Mouse (Mus musculus): ENCODE data around the gene Zswim5.
A peak's percentile ranks its signal among the peaks of the same experiment; 100 is the strongest.
"Not testable (repeated sequence)": the region's sequence is repeated elsewhere in the genome, so short reads cannot be mapped to it uniquely, and the experiment has no call there.

Zswim5 gene

DNA sequence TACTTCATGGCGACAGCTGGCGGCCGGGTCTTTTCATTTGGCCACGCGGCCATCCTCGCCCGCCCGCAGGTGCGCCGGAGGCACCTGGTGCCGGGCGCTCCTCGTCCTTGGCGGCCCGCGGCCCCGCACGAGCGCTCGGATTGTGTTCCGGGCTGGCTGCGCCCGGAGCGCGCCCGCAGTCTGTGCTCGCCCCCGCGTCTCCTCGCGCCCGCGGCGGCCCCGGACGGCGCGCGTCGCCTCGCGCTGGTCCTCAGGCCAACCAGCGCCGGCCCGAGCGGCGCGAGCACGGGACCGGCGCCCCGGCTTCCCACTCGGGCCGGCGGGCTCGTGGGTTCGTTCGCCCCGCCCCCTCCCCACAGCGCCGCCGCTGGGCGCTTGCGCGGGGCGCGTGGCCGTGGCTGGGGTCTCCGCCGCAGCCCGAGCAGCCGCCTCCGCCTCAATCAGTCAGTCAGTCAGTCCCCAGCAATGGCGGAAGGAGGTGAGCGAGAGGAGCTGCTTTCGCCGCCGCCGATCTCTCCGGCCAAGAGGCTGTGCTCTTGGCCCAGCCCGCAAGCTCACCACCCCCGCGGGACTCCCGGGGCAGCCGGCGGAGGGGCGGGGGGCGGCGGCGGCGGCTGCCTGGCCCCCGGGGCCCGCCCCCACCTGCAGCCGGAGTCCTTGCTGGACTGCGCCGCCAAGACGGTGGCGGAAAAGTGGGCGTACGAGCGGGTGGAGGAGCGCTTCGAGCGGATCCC is at the start of gene Zswim5:
Gene Zswim5 (plus strand): TSS at position 382 of the 734 bp plus-strand sequence.
- DNase-seq (ENCODE audit: low spot score), result peak; percentile 72

DNA sequence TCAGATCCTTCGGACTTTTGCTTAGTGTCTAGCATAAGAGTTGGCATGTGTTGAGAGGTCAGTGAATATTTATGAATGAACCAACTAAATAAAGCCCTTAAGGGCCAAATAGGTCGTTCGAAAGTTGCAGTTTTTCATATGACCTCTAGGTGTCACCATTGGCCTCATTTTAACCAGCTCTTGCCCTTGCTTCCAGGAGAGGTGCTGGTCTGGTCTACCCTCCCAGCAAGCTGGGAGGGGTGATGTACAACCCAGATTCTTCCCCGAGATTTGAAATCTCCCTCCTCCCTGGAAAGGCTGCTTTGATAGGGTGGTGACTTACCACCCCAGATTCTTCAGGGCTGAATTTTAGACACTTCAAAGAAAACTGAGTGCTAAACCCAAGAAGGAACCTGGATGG is 49.4 kb upstream of the Zswim5 start:
- DNase-seq (ENCODE audit: low spot score), result peak; percentile 51

DNA sequence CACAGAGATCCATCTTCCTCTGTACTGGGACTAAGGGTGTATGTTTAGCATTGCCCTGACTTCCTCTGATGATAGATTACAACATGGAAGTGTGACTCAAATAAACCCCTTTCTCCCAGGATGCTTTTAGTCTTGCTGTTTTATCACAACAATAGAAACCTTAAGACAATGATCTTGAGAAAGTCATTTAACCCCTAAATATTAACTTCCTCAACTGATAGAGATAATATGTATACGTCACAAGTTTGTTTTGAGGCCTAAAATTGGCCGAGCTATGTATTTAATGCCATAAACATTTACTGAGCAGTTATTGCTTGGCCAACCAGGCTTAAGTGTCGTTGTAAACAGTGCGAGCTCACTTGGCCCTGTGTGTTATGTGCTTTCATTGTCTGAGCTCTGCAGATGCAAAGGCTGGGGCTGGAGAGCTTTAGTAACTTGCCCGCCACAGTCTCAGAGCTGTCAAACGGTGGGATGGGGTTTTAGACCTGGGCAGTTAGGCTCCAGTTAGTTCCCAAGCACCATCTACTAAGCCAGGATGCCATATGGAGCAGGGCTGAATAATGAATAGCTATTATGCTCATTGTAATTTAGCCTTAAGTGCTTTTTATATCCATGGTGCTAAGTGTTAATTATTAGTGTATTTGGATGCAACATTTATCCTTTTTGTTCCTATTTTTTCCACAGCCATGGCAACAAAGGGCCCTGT is 47.7 kb upstream of the Zswim5 start:
- no peak for DNase-seq (ENCODE audit: low spot score)

DNA sequence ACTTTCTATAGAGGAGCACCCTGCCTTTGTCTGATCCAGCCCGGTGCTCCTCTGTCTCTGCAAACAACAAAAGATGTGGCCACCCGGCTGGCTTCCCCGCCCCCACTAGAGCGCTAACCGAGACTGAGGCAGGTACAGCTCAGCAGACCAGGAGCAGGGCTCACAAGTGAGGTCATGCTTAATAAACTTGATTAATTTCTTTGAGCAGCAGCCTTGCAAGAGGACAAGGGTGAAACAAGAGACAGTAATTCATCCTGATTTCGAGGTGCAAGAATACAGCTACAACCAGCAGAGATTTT is 47.2 kb upstream of the Zswim5 start:
- DNase-seq (ENCODE audit: low spot score), result no peak

DNA sequence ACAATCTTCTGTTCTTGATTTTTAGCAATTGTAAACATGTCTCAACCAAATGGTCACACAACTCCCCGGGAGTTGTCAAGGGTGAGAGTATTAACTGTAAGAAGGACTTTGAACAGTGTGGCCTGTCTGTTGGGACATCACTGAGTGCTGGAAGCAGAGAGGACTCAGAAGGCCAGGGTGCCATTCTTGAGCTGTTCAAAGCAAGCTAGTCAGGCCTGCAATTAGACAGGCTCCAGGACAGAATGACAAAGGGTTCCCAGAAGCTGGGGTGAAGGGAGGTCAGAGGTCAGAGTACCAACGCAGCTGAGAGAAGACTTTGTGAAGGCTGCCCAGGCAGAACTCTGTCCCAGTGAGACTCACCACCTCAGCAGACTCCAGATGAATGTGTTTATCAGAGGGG is 38.2 kb upstream of the Zswim5 start:
- DNase-seq (ENCODE audit: low spot score), result no peak

DNA sequence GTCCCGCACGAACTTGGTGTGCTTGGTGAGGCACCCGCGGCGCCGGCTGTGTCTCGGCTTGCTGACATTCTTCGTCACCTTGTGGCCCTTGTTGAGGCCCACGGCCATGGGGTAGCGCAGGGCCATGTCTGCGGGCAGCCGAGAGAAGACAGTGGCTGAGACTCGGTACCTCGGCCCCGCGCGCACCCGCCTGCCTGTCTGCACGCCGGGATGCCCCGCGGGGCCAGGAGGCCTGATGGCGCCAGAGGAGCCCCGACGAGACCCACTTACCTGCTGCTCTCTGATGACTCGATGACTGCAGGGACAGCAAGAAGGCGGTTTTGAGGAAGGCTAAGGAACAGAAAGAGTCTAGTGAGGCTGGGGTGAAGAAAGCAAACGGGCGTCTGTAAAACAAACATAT is 37.1 kb upstream of the Zswim5 start:
- not testable (repeated sequence) for DNase-seq (ENCODE audit: low spot score)

DNA sequence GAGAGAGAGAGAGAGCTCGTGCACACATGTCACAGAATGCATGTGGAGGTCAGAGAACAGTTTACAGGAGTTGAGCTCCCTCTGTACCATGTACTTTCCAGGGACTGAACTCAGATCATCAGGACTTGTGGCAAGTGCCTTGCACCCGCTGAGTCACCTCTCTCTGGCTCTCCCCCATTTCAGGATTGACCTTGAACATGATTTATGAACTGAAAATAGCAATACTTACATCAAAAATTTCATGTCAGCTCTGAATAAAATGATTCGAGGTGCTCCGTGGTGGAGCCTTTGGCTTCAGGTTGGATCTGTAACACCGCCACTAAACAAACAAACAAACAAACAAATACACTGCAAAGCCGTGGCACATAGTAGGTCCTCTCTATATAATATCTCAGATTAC is 36.3 kb upstream of the Zswim5 start:
- no peak for DNase-seq (ENCODE audit: low spot score)

DNA sequence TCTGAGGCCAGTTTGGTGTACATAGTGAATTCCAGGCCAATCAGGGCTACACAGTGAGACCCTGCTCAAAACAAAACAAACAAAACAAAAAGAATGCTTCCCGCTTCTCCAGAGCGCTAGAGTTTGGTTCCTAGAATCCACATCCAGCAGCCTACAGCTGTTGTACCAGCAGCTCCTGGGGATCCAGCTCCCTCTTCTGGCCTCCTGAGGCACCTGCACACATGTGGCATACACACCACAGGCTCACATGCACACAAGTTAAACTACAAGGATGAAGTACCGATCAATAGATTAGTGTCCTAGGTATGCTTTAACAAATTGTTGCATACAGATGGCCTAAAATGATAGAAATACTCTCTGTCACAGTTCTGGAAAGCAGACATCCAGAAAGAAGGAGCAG is 32.9 kb upstream of the Zswim5 start:
- DNase-seq (ENCODE audit: low spot score), result no peak

DNA sequence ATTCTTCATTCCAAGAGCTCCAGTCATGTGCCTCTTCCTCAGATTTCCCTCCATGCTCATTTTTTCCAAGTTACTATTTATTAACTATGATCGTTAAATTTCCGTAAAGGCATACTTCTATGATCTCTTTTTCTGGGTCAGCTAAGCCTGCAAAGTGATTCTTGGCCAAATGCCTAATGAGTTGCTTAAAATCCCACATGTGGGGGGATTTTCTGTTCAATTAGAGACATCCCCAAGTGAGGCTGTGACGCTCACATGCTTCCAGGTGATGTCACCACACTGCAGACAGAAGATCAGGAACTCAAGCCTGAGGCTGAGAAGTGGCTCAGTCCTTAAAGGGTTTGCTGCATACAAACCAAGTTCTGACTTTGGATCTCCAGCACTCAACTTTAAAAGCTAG is 27.3 kb upstream of the Zswim5 start:
- no peak for DNase-seq (ENCODE audit: low spot score)

DNA sequence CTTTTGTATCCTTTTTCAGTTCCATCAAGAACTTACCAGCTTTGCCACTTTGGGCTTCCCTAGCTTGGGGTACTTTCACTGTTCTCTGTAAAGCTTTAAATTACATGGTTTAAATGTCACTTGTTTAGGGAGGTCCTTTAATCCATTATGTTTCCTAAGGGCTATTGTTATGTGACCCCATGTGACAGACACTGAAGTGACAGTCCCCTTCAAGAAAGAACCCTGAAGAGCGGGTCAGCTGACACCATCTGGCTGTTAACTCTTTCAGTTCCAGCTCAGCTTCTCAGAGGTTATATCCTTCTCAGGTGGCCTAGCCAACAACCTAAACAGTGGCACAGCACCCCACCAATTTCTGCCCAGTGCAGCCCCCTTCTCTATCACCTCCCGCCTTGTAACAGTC is 22.9 kb upstream of the Zswim5 start:
- DNase-seq (ENCODE audit: low spot score), result no peak

DNA sequence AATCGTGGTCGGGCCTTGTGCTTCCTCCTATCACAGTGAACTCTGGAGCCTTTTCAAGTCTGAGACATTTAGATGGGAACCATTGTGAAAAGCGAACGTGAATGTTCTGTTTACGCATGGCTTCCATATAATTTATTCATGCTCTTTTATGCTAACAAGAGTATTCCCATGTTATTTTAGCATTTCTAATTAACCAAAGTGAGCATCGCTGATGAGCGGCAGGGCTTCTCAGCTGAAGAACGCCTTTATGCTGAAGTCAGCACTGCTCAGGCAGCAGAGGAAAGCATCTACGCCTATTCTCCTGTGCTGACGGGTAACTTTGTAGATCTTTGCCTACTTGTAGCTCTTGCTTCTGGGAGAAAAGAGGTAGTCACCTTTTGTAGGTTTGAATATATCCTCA is 20.0 kb upstream of the Zswim5 start:
- no peak for DNase-seq (ENCODE audit: low spot score)

DNA sequence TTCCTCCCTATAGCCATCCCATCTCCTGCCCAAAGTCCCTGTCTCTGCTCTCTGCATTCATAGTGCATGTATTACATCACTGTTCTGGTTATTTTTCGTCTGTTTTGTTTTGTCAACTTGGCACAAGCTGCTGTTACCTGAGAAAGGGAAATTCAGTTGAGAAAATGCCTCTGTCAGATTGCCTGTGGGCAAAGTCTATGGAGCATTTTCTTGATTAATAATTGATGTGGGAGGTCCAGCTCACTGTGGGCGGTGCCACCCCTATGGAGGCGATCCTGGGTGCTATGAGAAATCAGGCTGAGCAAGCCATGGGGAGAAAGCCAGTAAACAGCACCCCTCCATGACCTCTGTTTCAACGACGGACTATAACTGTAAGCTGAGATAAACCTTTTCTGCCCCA is 17.5 kb upstream of the Zswim5 start:
- DNase-seq (ENCODE audit: low spot score), result no peak

DNA sequence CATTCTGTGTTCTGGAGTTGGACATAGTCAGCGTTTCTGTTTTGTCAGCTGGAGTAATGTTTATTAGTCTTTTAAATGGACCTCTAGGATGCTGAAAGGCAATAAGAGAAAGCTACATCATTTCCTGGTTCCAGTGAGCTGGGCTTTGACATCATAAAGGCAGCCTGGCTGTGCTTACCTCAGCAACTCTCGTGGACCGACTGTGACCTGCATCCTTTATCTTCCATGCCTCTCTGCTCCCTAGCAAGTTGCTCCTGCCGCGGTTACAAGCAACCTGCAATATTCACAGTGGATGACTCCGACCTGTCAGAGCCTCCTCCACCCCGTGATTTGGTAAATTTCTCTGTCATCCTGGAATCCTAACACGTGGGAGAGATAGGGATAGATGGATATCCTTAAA is 15.2 kb upstream of the Zswim5 start:
- DNase-seq (ENCODE audit: low spot score), result no peak

DNA sequence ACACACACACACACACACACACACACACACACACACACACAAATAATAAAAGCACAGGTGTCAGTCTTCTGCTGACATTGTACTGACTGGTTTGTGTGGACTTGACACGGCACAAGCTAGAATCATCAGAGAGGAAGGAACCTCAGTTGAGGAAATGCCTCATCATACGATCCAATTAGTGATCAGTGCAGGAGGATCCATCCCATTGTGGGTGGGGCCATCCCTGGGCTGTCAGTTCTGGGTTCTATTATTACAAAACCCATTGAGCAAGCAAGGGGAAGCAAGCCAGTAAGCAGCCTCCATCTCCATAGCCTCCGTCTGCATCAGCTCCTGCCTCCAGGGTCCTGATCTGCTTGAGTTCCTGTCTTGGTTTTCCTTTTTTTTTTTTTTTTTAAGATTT is 7.3 kb upstream of the Zswim5 start:
- DNase-seq (ENCODE audit: low spot score), result no peak

DNA sequence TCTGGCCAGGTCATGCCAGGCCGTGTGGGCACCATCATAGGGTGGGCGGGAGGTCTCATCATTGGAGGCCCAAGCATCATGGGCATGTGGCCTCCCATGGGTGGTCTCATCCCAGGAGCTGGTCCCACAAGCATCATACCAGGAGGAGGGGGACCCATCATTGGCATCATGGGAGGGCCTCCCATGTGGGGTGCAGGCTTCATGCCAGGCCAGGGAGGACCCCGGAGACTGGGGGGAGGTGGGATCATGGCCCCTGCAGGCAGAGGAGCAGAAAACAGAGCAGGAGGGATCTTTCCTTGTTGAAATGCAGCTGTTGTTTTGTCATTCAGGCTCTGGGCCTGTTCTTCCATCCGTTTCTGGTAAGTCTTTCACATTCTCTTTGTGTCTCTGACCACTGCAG is 2.6 kb upstream of the Zswim5 start:
- no peak for DNase-seq (ENCODE audit: low spot score)

DNA sequence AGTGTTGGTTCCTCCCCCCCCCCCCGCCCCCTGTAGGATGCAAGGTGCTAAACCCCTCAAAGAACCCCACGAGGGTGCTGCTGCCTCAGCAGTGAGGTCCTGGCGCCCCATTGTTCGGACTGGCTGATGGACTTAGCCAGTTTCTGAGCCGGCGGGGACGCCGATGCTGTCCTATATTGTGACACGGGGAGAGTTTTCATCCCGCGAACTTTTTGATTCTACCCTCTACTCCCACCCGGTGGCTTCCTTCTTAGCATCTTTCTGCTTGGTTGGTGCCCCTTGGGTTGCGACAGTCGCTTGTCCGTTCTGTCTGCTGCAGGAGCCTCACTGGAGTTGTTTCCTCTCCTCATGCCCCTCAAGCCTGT is 564 bp upstream of the Zswim5 start:
- DNase-seq (ENCODE audit: low spot score), result peak; percentile 48

DNA sequence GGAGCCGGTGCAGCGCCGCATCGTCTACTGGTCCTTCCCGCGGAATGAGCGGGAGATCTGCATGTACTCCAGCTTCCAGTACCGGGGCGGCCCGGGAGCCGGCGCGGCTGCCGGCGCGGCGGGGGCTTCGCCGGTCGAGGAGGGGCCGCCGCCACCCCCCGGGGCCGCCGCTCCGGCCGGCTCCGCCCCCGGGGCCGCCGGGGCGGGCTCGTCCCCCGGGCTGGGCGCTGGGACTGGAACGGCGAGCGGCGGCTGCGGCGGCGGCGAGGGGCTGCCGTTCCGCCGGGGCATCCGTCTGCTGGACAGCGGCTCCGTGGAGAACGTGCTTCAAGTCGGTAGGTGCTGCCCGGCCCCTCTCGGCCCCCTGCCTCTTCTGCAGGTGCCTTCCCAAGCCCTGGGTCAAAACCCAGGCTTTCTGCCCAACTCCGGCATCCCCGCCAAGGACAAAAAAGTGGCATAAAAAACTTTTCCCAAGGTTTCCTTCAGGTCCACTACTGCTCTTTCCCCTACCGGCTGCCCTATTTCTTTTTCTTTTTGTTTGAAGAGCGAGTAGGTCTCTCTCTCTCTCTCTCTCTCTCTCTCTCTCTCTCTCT is 649 bp downstream of the Zswim5 start:
- no peak for DNase-seq (ENCODE audit: low spot score)

DNA sequence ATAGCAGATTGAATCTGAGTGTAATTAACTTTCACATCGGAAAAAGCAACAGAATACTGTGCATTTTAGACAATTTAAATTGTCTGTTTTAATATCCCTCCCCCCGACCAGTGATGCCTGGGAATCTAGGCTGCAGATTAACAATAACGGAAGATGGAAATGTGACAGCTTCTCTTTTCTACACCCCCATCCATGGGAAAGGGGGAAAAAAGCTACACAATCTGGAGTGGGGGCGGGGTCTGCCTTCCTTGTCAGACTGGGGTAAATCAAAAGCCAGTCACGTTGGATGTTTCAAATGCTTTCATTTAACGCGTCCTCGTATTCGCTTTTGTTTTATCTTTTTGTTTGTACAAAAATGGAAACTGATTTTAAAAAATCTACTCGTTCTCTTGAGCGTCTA is 1.3 kb downstream of the Zswim5 start:
- DNase-seq (ENCODE audit: low spot score), result peak; percentile 72

DNA sequence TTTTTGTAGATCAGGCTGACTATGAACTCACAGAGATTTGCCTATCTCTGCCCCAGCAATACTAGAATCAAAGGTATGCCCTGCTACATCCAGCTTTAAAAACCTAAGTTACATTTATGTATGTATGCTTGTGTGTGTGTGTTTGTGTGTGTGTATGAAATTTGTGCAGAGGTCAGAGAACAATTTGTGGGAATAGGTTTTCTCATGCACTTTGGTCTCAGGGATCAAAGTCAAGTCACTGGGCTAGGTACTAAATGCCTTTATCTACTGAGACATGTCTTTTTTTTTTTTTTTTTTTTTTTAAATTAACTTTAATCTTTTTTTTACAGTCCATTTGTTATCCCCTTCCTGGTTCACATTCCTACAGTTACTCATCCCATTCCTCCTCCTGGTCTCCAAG is 5.5 kb downstream of the Zswim5 start:
- no peak for DNase-seq (ENCODE audit: low spot score)

DNA sequence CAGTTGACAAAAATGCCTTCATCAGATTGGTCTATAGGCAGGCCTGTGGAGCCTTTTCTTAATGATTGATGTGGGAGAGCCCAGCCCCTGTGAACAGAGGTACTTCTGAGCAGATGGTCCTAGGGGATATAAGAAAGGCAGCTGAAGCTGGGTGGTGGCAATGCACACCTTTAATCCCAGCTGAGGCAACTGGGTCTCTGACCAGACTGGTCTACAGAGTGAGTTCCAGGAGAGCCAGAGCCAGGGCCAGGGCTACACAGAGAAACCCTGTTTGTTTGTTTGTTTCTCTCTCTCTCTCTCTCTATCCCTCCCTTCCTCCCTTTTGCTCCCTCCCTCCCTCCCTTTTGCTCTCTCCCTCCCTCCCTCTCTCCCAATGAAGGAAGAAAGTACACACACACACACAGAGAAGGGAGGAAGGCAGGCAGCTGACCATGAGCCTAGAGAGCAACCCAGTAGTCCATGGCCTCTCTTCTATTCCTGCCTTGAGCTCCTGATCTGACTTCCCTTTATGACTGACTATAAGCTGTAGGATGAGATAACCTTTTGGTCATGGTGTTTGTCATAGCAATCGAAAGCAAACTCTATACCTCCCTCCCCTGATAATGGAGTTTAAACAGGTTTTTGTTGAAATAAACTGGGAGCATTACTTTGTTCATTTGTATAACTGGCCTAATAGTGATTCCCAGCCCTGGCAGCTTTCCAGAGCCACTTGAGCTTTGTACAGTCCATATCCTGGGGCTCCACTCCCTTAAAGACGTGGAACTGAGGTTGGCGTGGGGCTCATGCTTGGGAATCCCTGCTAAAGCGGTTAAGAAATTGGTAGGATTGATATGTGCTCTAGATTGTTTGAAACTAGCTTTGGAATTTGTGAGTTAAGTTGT is 17.3 kb downstream of the Zswim5 start:
- DNase-seq (ENCODE audit: low spot score), result no peak

DNA sequence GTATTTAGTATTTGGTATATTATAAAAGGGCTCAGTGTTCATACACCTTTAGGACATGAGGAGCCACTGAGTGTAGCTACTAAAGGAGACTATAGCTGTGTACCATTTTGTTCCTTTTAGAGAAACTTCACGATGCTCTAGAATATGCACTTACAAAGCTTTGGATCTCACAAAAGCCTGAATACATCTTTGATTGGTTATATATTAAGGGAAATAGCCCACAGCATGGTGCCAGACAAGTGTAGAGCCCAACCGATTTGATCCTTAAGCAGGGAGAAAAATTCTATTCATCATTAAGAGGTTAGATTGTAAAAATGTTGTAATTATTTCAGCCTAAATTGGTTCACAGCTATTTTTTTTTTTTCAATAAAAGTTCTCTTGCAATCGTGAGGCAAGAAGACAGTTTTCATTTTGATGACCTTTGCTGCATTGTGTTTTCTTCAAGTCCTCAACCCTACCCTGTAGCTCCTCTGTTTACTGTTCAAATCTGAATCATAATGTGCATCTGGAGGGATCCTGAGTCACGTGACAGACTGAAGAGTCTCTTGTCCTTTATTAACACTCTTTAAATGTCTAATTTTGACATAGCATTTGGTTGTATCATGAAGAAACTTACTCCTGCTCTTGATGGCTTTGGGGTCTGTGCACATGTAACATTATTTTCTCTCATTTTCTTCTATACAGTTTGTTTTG is 33.5 kb downstream of the Zswim5 start:
- no peak for DNase-seq (ENCODE audit: low spot score)

DNA sequence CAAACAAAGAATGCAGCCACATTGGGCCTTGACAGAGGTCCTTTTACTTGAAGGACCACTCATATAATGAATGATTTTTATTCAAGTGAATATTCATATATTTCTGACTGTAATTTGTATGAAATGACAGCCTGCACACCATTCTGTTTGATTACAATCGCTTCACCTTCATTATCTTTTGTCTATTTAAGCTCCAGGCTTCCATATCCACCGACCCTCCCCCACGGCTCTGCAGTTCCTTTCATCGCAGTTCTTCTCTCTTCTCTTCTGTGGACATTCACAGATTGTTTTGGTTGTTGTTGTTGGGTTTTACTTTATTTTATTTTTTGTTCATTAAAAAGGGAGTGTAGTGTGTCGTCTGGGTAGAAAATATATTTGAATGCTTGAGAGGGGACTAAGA is 34.0 kb downstream of the Zswim5 start:
- no peak for DNase-seq (ENCODE audit: low spot score)

Data from layer of hippocampus, adult 11-12 months (tissue).